Mouse (Mus musculus) bone marrow, adult 2 months (tissue): ENCODE measurements at regions not wholly inside any gene's neighbourhood (a gene's known extent, or its start where the extent isn't known, plus 50 kb on each side); places are given as distances from the start of the nearest gene placed in this dataset.

ENCODE experiments used
- CTCF ChIP-seq: fragments of 200-500 bp; IDR thresholded peaks from 2 replicates; pipeline ENCODE4 v1.5.1; 2011; ENCODE audit warnings: low read length, control low read depth; ENCODE audit not compliant: control insufficient read depth, insufficient read depth
- POLR2A ChIP-seq: fragments of 200-500 bp; IDR thresholded peaks from 2 replicates; pipeline ENCODE4 v1.6.1; 2011; ENCODE audit warnings: low read depth, mild to moderate bottlenecking, control low read depth, low read length, borderline replicate concordance; ENCODE audit not compliant: control insufficient read depth

- TF ChIP-seq POLR2A (no peak), CTCF (no peak)
Observed at GRCm38 (mm10) chr15:33992383-33992782, 365.3 kb downstream of the 9430069I07Rik start.
